Mouse (Mus musculus) adipocyte (in vitro differentiated cells): Measurements from ENCODE around the gene Slc29a2.
A peak's percentile ranks its signal among the peaks of the same experiment; 100 is the strongest.
"Not testable (repeated sequence)": the region's sequence is repeated elsewhere in the genome, so short reads cannot be mapped to it uniquely, and the experiment has no call there.

Source experiments
- DNase-seq: peaks from one replicate; pipeline ENCODE4 v3.0.0-alpha.2; 2016; ENCODE audit warnings: low spot score

Slc29a2 gene

GRCm38 (mm10) chr19:5023621-5024479 is at the start of gene Slc29a2:
Slc29a2 (plus strand) TSS chr19:5023860.
- DNase-seq: peak; percentile 87

- peak; percentile 85 for DNase-seq
Measured at GRCm38 (mm10) chr19:4981767-4982166, 41.9 kb upstream of the Slc29a2 start.

GRCm38 (mm10) chr19:4989013-4989412 is 34.6 kb upstream of the Slc29a2 start:
- peak; percentile 92 for DNase-seq

GRCm38 (mm10) chr19:4989434-4990255 is 34.0 kb upstream of the Slc29a2 start:
- DNase-seq: no peak

GRCm38 (mm10) chr19:4990256-4990625 is 33.4 kb upstream of the Slc29a2 start, which contains the start of gene Npas4:
Npas4 (minus strand) TSS chr19:4990316.
- no peak for DNase-seq

GRCm38 (mm10) chr19:4990716-4991115 is 32.9 kb upstream of the Slc29a2 start:
- no peak for DNase-seq

GRCm38 (mm10) chr19:4992371-4992770 is 31.3 kb upstream of the Slc29a2 start:
- DNase-seq: peak; percentile 42

GRCm38 (mm10) chr19:4992904-4993303 is 30.8 kb upstream of the Slc29a2 start:
- DNase-seq: peak; percentile 95

GRCm38 (mm10) chr19:4994043-4994442 is 29.6 kb upstream of the Slc29a2 start:
- no peak for DNase-seq

- peak; percentile 53 for DNase-seq
Measured at GRCm38 (mm10) chr19:4999445-5000140, 24.1 kb upstream of the Slc29a2 start.

- DNase-seq: peak; percentile 86
Measured at GRCm38 (mm10) chr19:5001666-5002406, 21.8 kb upstream of the Slc29a2 start.

GRCm38 (mm10) chr19:5003644-5004043 is 20.0 kb upstream of the Slc29a2 start:
- not testable (repeated sequence) for DNase-seq

- peak; percentile 34 for DNase-seq
Measured at GRCm38 (mm10) chr19:5004925-5005324, 18.7 kb upstream of the Slc29a2 start.

- DNase-seq: no peak
Measured at GRCm38 (mm10) chr19:5013138-5013537, 10.5 kb upstream of the Slc29a2 start.

- DNase-seq: peak; percentile 70
Measured at GRCm38 (mm10) chr19:5014961-5015398, 8.7 kb upstream of the Slc29a2 start.

GRCm38 (mm10) chr19:5016221-5016742 is 7.4 kb upstream of the Slc29a2 start:
- DNase-seq: peak; percentile 61

- DNase-seq: peak; percentile 81
Measured at GRCm38 (mm10) chr19:5016782-5017181, 6.9 kb upstream of the Slc29a2 start.

- DNase-seq: no peak
Measured at GRCm38 (mm10) chr19:5017611-5018010, 6.0 kb upstream of the Slc29a2 start.

GRCm38 (mm10) chr19:5018191-5018590 is 5.5 kb upstream of the Slc29a2 start:
- DNase-seq: no peak

- no peak for DNase-seq
Measured at GRCm38 (mm10) chr19:5021416-5021815, 2.2 kb upstream of the Slc29a2 start.

GRCm38 (mm10) chr19:5026111-5026510 is 2.5 kb downstream of the Slc29a2 start:
- no peak for DNase-seq
